Mouse (Mus musculus) urinary bladder, postnatal 14 days (tissue): ENCODE results near the gene Mup17.
"Not testable (repeated sequence)": the region's sequence is repeated elsewhere in the genome, so short reads cannot be mapped to it uniquely, and the experiment has no call there.

ENCODE experiments used
- DNase-seq: peaks from one replicate; pipeline ENCODE4 v3.0.0; 2021; ENCODE audit warnings: low spot score

The Mup17 gene

GRCm38 (mm10) chr4:61595771-61596170 lies at the start of gene Mup17:
Mup17 (minus strand) TSS chr4:61595871.
- DNase-seq, result not testable (repeated sequence)

GRCm38 (mm10) chr4:61571561-61571960 lies 24.1 kb downstream of the Mup17 start:
- DNase-seq, result not testable (repeated sequence)

- peak; percentile 43 for DNase-seq
Observed at GRCm38 (mm10) chr4:61555887-61556286, 39.8 kb downstream of the Mup17 start.
